Mouse (Mus musculus) heart, postnatal 0 days (tissue): ENCODE results near the gene Zbtb45.

ENCODE experiments used
- CTCF ChIP-seq: IDR thresholded peaks from 2 replicates; pipeline ENCODE4 v1.5.1; 2016; ENCODE audit warnings: antibody characterized with exemption, control low read depth, low read depth
- EP300 ChIP-seq: IDR thresholded peaks from 2 replicates; pipeline ENCODE4 v1.6.1; 2016; ENCODE audit warnings: antibody characterized with exemption, low read depth

DNA sequence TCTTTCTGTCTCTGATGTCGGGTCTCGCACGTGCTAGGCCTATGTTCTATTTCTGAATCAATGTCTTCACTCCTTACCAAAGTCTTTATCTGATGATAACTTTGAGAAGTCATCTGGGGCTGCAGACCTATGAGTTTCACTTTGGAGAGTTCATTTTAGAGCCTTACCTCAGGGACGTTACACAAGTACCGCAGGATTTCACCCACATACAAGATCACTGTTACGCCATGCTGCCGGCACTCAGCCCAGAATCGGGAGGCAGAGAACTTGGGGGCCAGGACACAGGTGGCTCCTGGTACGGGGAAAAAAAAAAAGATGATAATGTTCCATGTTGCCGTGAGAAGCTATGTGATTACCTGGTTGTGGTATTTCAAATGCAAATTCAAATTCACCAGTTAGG, 16.7 kb downstream of the Zbtb45 start:
- TF ChIP-seq CTCF, result no peak
- TF ChIP-seq EP300, result no peak
